ENCODE assay signal across 9 mouse cellular contexts in the genomic region with DNA sequence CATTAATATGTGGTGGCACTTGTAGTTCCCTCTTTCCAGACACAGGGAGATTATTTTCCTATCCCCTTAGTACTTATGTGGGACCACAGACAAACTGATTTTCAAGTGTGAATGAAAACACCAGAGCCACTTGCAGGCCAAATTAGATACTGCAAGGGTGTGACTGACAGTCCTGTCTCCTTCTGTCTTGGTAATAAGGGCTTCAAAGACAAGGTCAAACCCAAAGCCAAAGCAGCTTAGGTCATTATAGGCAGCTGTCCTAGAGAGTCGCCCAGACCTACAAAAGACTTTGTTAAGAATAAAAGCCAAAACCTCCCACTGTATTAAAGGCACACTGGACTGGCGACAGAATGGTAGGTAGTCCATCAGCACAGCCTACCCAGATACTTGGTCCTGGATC.
"Had no signal": no experiment of that assay in that cellular context is flagged by ENCODE, and none has a peak within 500 bp of the region (broad histone marks: within the 10 kb centered on the region; RNA-seq: fewer than 3 reads in every experiment).

No protein-coding gene starts in this region.

- H3K9ac ChIP-seq: liver, embryonic 13.5 days; midbrain, embryonic 12.5 days; stomach, embryonic 15.5 days had no signal

- DNase-seq: layer of hippocampus, adult 9-11 months; liver, embryonic 13.5 days; lung, adult 2 months; right cerebral cortex, postnatal 25 days had no signal

- H3K9me3 ChIP-seq: liver, embryonic 13.5 days; midbrain, embryonic 12.5 days; stomach, embryonic 15.5 days had no signal

- H3K4me1 ChIP-seq: liver, embryonic 13.5 days; midbrain, embryonic 12.5 days; stomach, embryonic 15.5 days had no signal

- H3K27ac ChIP-seq: kidney, postnatal 0 days; layer of hippocampus, adult 2 months; left cerebral cortex, adult 2 months; liver, embryonic 13.5 days; midbrain, embryonic 12.5 days; stomach, embryonic 15.5 days had no signal

- H3K27me3 ChIP-seq: liver, embryonic 13.5 days; midbrain, embryonic 12.5 days; stomach, embryonic 15.5 days had no signal

- H3K36me3 ChIP-seq: liver, embryonic 13.5 days had no signal

- H3K4me2 ChIP-seq: liver, embryonic 13.5 days; midbrain, embryonic 12.5 days; stomach, embryonic 15.5 days had no signal

- H3K4me3 ChIP-seq: layer of hippocampus, adult 2 months; left cerebral cortex, adult 2 months; liver, embryonic 13.5 days; midbrain, embryonic 12.5 days; stomach, embryonic 15.5 days had no signal
